Mouse (Mus musculus) CH12.LX (cell line): ENCODE data around the gene Ube3c. TPM values are rescaled to one million over a fixed set of nuclear protein-coding genes. Genes with fewer than 3 reads are reported as not detected.

Experiments used
- DNase-seq: peaks from one replicate; pipeline ENCODE4 v3.0.0-alpha.2; 2013; ENCODE audit errors: extremely low read depth
- H3K27ac ChIP-seq: 2 replicates; pipeline ENCODE4 v1.5.1; 2012; ENCODE audit warnings: low read depth, mild to moderate bottlenecking, control low read depth, moderate library complexity; ENCODE audit not compliant: insufficient read depth
- H3K27me3 ChIP-seq: replicated peaks from 2 replicates; pipeline ENCODE3; 2012; ENCODE audit warnings: inconsistent platforms
- H3K36me3 ChIP-seq, 2 experiments: replicated peaks in 1 of 2; 2 replicates each; pipeline versions ENCODE3 to v1.6.1; 2012; ENCODE audit warnings: inconsistent platforms in 1 of 2, low read length in 1 of 2, mild to moderate bottlenecking in 1 of 2, mixed read lengths in 1 of 2, moderate library complexity in 1 of 2; ENCODE audit not compliant: control insufficient read depth in 1 of 2, insufficient read depth in 1 of 2
- H3K4me1 ChIP-seq, 2 experiments: 2 replicates each; pipeline ENCODE4 v1.6.1; 2012; ENCODE audit warnings: inconsistent platforms in 1 of 2, moderate library complexity in 1 of 2; ENCODE audit not compliant: insufficient read depth in 2 of 2, control insufficient read depth in 1 of 2
- H3K4me2 ChIP-seq: 2 replicates; pipeline ENCODE4 v1.6.1; 2012; ENCODE audit warnings: low read depth, mild to moderate bottlenecking, control low read depth; ENCODE audit not compliant: poor library complexity, insufficient read depth, severe bottlenecking
- H3K4me3 ChIP-seq, 3 experiments: fragments of 150-350 bp in 1 of 3; sonication (generic) in 1 of 3; replicated peaks in 1 of 3; 2 replicates each; pipeline versions ENCODE3 to v1.5.1; 2011 to 2012; ENCODE audit warnings: low read depth in 2 of 3, low read length in 2 of 3, mild to moderate bottlenecking in 2 of 3, moderate library complexity in 2 of 3, control low read depth in 1 of 3, improper control_type of control experiment in 1 of 3, inconsistent platforms in 1 of 3, mixed read lengths in 1 of 3; ENCODE audit not compliant: poor library complexity in 1 of 3
- H3K79me2 ChIP-seq: replicated peaks from 2 replicates; pipeline ENCODE4 v1.6.1; 2012; ENCODE audit warnings: mild to moderate bottlenecking, moderate library complexity; ENCODE audit not compliant: control insufficient read depth, poor library complexity, insufficient read depth, severe bottlenecking; ENCODE audit errors: extremely low read depth
- H3K9ac ChIP-seq: 2 replicates; pipeline ENCODE4 v1.6.1; 2012; ENCODE audit warnings: low read depth, mild to moderate bottlenecking, control low read depth, moderate library complexity; ENCODE audit not compliant: insufficient read depth
- H3K9me3 ChIP-seq: replicated peaks from 2 replicates; pipeline ENCODE3; 2012; ENCODE audit warnings: low read length, inconsistent platforms, mixed read lengths
- BHLHE40 ChIP-seq: IDR thresholded peaks from 2 replicates; pipeline ENCODE4 v1.6.1; 2011; ENCODE audit warnings: mild to moderate bottlenecking, low read depth, low read length, improper control_type of control experiment
- E2F4 ChIP-seq: IDR thresholded peaks from 2 replicates; pipeline ENCODE4 v1.6.1; 2011; ENCODE audit warnings: low read depth, low read length, improper control_type of control experiment; ENCODE audit not compliant: insufficient replicate concordance
- EP300 ChIP-seq: IDR thresholded peaks from 2 replicates; pipeline ENCODE4 v1.6.1; 2011; ENCODE audit warnings: low read length, improper control_type of control experiment
- HCFC1 ChIP-seq: IDR thresholded peaks from 2 replicates; pipeline ENCODE4 v1.6.1; 2012; ENCODE audit warnings: low read depth, mild to moderate bottlenecking, inconsistent platforms, low read length, improper control_type of control experiment
- IRF4 ChIP-seq: IDR thresholded peaks from 2 replicates; pipeline ENCODE4 v1.6.1; 2014; ENCODE audit warnings: low read depth, mild to moderate bottlenecking, inconsistent platforms, low read length, improper control_type of control experiment
- JUN ChIP-seq: IDR thresholded peaks from 2 replicates; pipeline ENCODE4 v1.6.1; 2011; ENCODE audit warnings: low read depth, mild to moderate bottlenecking, low read length, improper control_type of control experiment, moderate library complexity; ENCODE audit not compliant: insufficient read depth
- MAX ChIP-seq: IDR thresholded peaks from 2 replicates; pipeline ENCODE4 v1.6.1; 2011; ENCODE audit warnings: low read length, improper control_type of control experiment
- MAZ ChIP-seq: IDR thresholded peaks from 2 replicates; pipeline ENCODE4 v1.6.1; 2012; ENCODE audit warnings: low read depth, mild to moderate bottlenecking, inconsistent platforms, low read length, improper control_type of control experiment, moderate library complexity
- MEF2A ChIP-seq: IDR thresholded peaks from 2 replicates; pipeline ENCODE4 v1.6.1; 2014; ENCODE audit warnings: low read depth, mild to moderate bottlenecking, inconsistent platforms, low read length, improper control_type of control experiment, borderline replicate concordance
- PAX5 ChIP-seq: IDR thresholded peaks from 2 replicates; pipeline ENCODE4 v1.6.1; 2012; ENCODE audit warnings: low read length, inconsistent platforms, mixed read lengths
- POLR2A ChIP-seq: IDR thresholded peaks from 2 replicates; pipeline ENCODE4 v1.6.1; 2011; ENCODE audit warnings: low read depth, mild to moderate bottlenecking, improper control_type of control experiment, low read length
- RCOR1 ChIP-seq: conservative IDR thresholded peaks from 2 replicates; pipeline ENCODE4 v1.6.1; 2012; ENCODE audit warnings: low read depth, mild to moderate bottlenecking, inconsistent platforms, low read length, improper control_type of control experiment
- TCF12 ChIP-seq: IDR thresholded peaks from 2 replicates; pipeline ENCODE4 v1.6.1; 2014; ENCODE audit warnings: low read depth, mild to moderate bottlenecking, inconsistent platforms, low read length, improper control_type of control experiment
- UBTF ChIP-seq: IDR thresholded peaks from 2 replicates; pipeline ENCODE4 v1.6.1; 2012; ENCODE audit warnings: low read depth, mild to moderate bottlenecking, inconsistent platforms, low read length, improper control_type of control experiment, moderate library complexity
- USF1 ChIP-seq: IDR thresholded peaks from 2 replicates; pipeline ENCODE4 v1.6.1; 2014; ENCODE audit warnings: low read depth, mild to moderate bottlenecking, inconsistent platforms, low read length, improper control_type of control experiment
- USF2 ChIP-seq: conservative IDR thresholded peaks from 2 replicates; pipeline ENCODE4 v1.6.1; 2011; ENCODE audit warnings: low read depth, low read length, improper control_type of control experiment
- ZNF384 ChIP-seq: IDR thresholded peaks from 2 replicates; pipeline ENCODE4 v1.6.1; 2012; ENCODE audit warnings: low read depth, low read length, improper control_type of control experiment, inconsistent platforms
- dilution Hi-C: fragments of 300-500 bp; cut with MboI; formaldehyde crosslinking; loops from 2 replicates; pipeline ENCODE4 v1.14.3; 2020; ENCODE audit warnings: low sequenced_read_pairs; ENCODE audit not compliant: extremely low pct_unique_long_range_greater_than_20kb, extremely low pct_ligation_motif_present
- in situ Hi-C: fragments of 300-500 bp; cut with MboI; formaldehyde crosslinking; loops from 3 replicates; pipeline ENCODE4 v1.14.3; 2019; ENCODE audit warnings: low sequenced_read_pairs, low pct_ligation_motif_present, low pct_unique_long_range_greater_than_20kb, mixed read lengths
- polyA plus RNA-seq: library from polyadenylated mRNA; unstranded; fragments of >175 nt; gene quantifications from 2 replicates; pipeline ENCODE4 v1.2.1, GENCODE M21; 2012; ENCODE audit warnings: low read depth; ENCODE audit not compliant: insufficient read length
- total RNA-seq, 2 experiments: library from RNA; depleted of rRNA; stranded (reverse); fragments of 300-350 nt in 1 of 2; fragments of >200 nt in 1 of 2; gene quantifications; 2 replicates each; pipeline ENCODE4 v1.2.3; 2012 to 2014

Ube3c gene
- total and polyA plus RNA-seq, 3 experiments, result 18.4 to 24.6 (median 23.7) TPM

- TF ChIP-seq ZNF384 (no peak), USF1 (no peak)
- H3K36me3 ChIP-seq, result peaks cover 23 to 67% of the 10 kb centered on the region in 2 experiments
- no peaks in the 10 kb centered on the region for H3K4me1 ChIP-seq
- H3K9me3 ChIP-seq, result no peaks in the 10 kb centered on the region
- no peak overlapping the region for H3K4me2 ChIP-seq
- in situ Hi-C loops, result no loop called here
- H3K27ac ChIP-seq, result no peak overlapping the region
- DNase-seq, result no peak
- dilution Hi-C loops, result no loop called here
- no peak overlapping the region for H3K9ac ChIP-seq
- H3K27me3 ChIP-seq, result no peaks in the 10 kb centered on the region
- H3K4me3 ChIP-seq, result no peak overlapping the region
- no peaks in the 10 kb centered on the region for H3K79me2 ChIP-seq
Measured at GRCm38 (mm10) chr5:29606546-29606945, 37.5 kb downstream of the Ube3c start.

DNA sequence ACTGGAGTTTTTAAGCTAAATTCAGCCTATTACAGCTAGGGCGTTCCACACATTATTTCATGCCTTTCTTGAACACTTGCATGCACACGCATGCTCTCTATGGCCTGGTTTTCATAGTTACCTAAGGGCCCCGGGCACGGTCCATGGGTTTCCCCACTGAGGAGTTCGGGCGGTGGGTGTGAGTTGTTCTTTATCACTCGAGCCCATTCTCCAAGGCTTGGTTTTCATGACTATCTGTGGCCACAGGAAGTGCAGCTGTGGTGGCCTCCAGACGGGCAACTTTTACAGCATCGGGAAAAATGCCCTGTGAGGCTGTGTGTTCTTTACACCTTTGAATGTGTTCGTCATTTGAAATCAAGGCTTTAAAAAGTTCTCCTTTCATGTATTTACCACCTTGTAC is 56.6 kb downstream of the Ube3c start:
- H3K4me2 ChIP-seq, result no peak overlapping the region
- no peaks in the 10 kb centered on the region for H3K27me3 ChIP-seq
- in situ Hi-C loops (no loop called here), dilution Hi-C loops (no loop called here)
- no peak overlapping the region for H3K4me3 ChIP-seq
- no peaks in the 10 kb centered on the region for H3K4me1 ChIP-seq
- no peaks in the 10 kb centered on the region for H3K79me2 ChIP-seq
- H3K9me3 ChIP-seq, result no peaks in the 10 kb centered on the region
- no peak for DNase-seq
- no peak overlapping the region for H3K9ac ChIP-seq
- H3K36me3 ChIP-seq, result peaks cover 23 to 70% of the 10 kb centered on the region in 2 experiments
- no peak overlapping the region for H3K27ac ChIP-seq
- TF ChIP-seq USF2, result no peak

GRCm38 (mm10) chr5:29629941-29630340 is 60.9 kb downstream of the Ube3c start:
- in situ Hi-C loops, result no loop called here
- dilution Hi-C loops, result no loop called here

More at GRCm38 (mm10) chr5:29629941-29630340, 60.9 kb downstream of the Ube3c start:
- Histone ChIP-seq H3K4me1 (peaks cover 0 to 10% of the 10 kb centered on the region in 2 experiments; a peak in 3 of 4 replicates), H3K36me3 (peaks cover 8 to 67% of the 10 kb centered on the region in 2 experiments), H3K4me3 (no peak overlapping the region), H3K79me2 (no peaks in the 10 kb centered on the region), H3K9me3 (no peaks in the 10 kb centered on the region), H3K9ac (no peak overlapping the region), H3K27ac (no peak overlapping the region), H3K4me2 (no peak overlapping the region), H3K27me3 (no peaks in the 10 kb centered on the region)
- TF ChIP-seq UBTF, result no peak
- no peak for TF ChIP-seq MAZ
- no peak for TF ChIP-seq TCF12
- no peak for TF ChIP-seq HCFC1
- no peak for TF ChIP-seq IRF4
- TF ChIP-seq EP300, result no peak
- no peak for TF ChIP-seq JUN
- TF ChIP-seq POLR2A, result no peak
- no peak for TF ChIP-seq BHLHE40
- no peak for TF ChIP-seq RCOR1
- TF ChIP-seq PAX5, result no peak
- TF ChIP-seq MEF2A, result no peak
- TF ChIP-seq E2F4, result no peak
- TF ChIP-seq MAX, result no peak
- DNase-seq, result no peak
